Mouse (Mus musculus) ES-Bruce4 (cell line): ENCODE results near the gene Prlh.

Experiments used
- EP300 ChIP-seq: IDR thresholded peaks from 2 replicates; pipeline ENCODE4 v1.6.1; 2011; ENCODE audit warnings: low read depth, low read length; ENCODE audit not compliant: insufficient read depth
- POLR2A ChIP-seq: IDR thresholded peaks from one replicate; pipeline ENCODE4 v1.8.1; 2011; ENCODE audit warnings: low read length; ENCODE audit not compliant: insufficient read depth

- TF ChIP-seq EP300: no peak
- TF ChIP-seq POLR2A: no peak
Measured at GRCm38 (mm10) chr1:90909631-90910152, 43.2 kb upstream of the Prlh start.
